Mouse (Mus musculus) T-cell, adult 2 months (primary cell): ENCODE data around the gene Prss38.

Experiments
- DNase-seq: peaks from one replicate; pipeline ENCODE4 v3.0.0; 2022; ENCODE audit warnings: low spot score

Prss38 gene

GRCm38 (mm10) chr11:59322988-59323387 is 52.5 kb downstream of the Prss38 start:
- no peak for DNase-seq
